In genomic region chr1:170322046-170322445, GRCm38 (mm10) we compare ENCODE assay signal across 22 mouse cellular contexts. TPM values are rescaled to one million over a fixed set of nuclear protein-coding genes. Genes with fewer than 3 reads are reported as not detected.
"Had no signal": no experiment of that assay in that cellular context is flagged by ENCODE, and none has a peak within 500 bp of the region (broad histone marks: within the 10 kb centered on the region; RNA-seq: fewer than 3 reads in every experiment).

No protein-coding gene starts in this region.

- DNase-seq: lung, adult 18-20 months; lung, embryonic 14.5 days; lung, postnatal 10 days; lung, postnatal 4 days; right cerebral cortex, postnatal 14 days; thymus, adult 2 months; thymus, postnatal 25 days; thymus, postnatal 4 days had no signal

- H3K4me3 ChIP-seq: midbrain, embryonic 10.5 days; midbrain, embryonic 12.5 days; midbrain, embryonic 15.5 days; neural tube, embryonic 12.5 days; stomach, embryonic 15.5 days had no signal

- H3K27ac ChIP-seq: midbrain, embryonic 10.5 days; midbrain, embryonic 12.5 days; midbrain, embryonic 15.5 days; neural tube, embryonic 12.5 days; stomach, embryonic 15.5 days; stomach, postnatal 0 days had no signal

RNA-seq across cellular contexts. Expression of gene Spata46, which starts 13.4 kb away (rescaled TPM):
- total RNA-seq: megakaryocyte, adult 5-6 weeks; megakaryocyte-erythroid progenitor cell, adult 5-6 weeks; midbrain, postnatal 0 days; monocyte, adult 5-6 weeks; neutrophil, adult 5-6 weeks had no signal
- polyA plus RNA-seq: spleen, adult 2 months; urinary bladder, adult 2 months had no signal

RNA-seq across cellular contexts. Expression of gene Sh2d1b1, which starts 44.9 kb away (rescaled TPM):
- total RNA-seq: megakaryocyte-erythroid progenitor cell, adult 5-6 weeks; midbrain, postnatal 0 days had no signal
- polyA plus RNA-seq: midbrain, embryonic 10.5 days; midbrain, embryonic 12.5 days; midbrain, postnatal 0 days; neural tube, embryonic 14.5 days had no signal
